Mouse (Mus musculus) MEL (cell line): ENCODE measurements at regions not wholly inside any gene's neighbourhood (a gene's known extent, or its start where the extent isn't known, plus 50 kb on each side); places are given as distances from the start of the nearest gene placed in this dataset.

Source experiments
- DNase-seq: peaks from one replicate; pipeline ENCODE4 v3.0.0; 2011; ENCODE audit warnings: low read depth, low spot score
- H3K27ac ChIP-seq: 2 replicates; pipeline ENCODE4 v1.5.1; 2012; ENCODE audit warnings: low read depth, mild to moderate bottlenecking, control low read depth, low read length, moderate library complexity; ENCODE audit not compliant: control insufficient read depth
- H3K27me3 ChIP-seq, 2 experiments: fragments of 150-350 bp in 1 of 2; sonication (generic) in 1 of 2; 2 replicates each; pipeline ENCODE4 v1.6.1; 2012; ENCODE audit warnings: low read length in 2 of 2, mild to moderate bottlenecking in 2 of 2, improper control_type of control experiment in 1 of 2, moderate library complexity in 1 of 2; ENCODE audit not compliant: insufficient read depth in 2 of 2, control insufficient read depth in 1 of 2
- H3K36me3 ChIP-seq, 2 experiments: 2 replicates each; pipeline ENCODE4 v1.6.1; 2012 to 2014; ENCODE audit warnings: low read length in 2 of 2, improper control_type of control experiment in 1 of 2, inconsistent platforms in 1 of 2, mild to moderate bottlenecking in 1 of 2; ENCODE audit not compliant: insufficient read depth in 2 of 2, control insufficient read depth in 1 of 2
- H3K4me1 ChIP-seq, 2 experiments: fragments of 150-350 bp in 1 of 2; sonication (generic) in 1 of 2; 2 replicates each; pipeline ENCODE4 v1.6.1; 2012; ENCODE audit warnings: low read length in 2 of 2, improper control_type of control experiment in 1 of 2, mild to moderate bottlenecking in 1 of 2; ENCODE audit not compliant: insufficient read depth in 2 of 2, control insufficient read depth in 1 of 2
- H3K4me3 ChIP-seq, 2 experiments: fragments of 150-350 bp in 1 of 2; sonication (generic) in 1 of 2; 2 replicates each; pipeline ENCODE4 v1.5.1; 2012; ENCODE audit warnings: low read depth in 2 of 2, low read length in 2 of 2, mild to moderate bottlenecking in 2 of 2, moderate library complexity in 2 of 2, control low read depth in 1 of 2, improper control_type of control experiment in 1 of 2; ENCODE audit not compliant: control insufficient read depth in 1 of 2, insufficient read depth in 1 of 2
- H3K79me2 ChIP-seq: 2 replicates; pipeline ENCODE4 v1.6.1; 2012; ENCODE audit warnings: mild to moderate bottlenecking, low read length, moderate library complexity; ENCODE audit not compliant: control insufficient read depth, poor library complexity, insufficient read depth
- H3K9ac ChIP-seq: 2 replicates; pipeline ENCODE4 v1.6.1; 2012; ENCODE audit warnings: low read depth, mild to moderate bottlenecking, control low read depth, low read length, moderate library complexity; ENCODE audit not compliant: control insufficient read depth, poor library complexity, severe bottlenecking
- H3K9me3 ChIP-seq: fragments of 150-350 bp; sonication (generic); replicated peaks from 2 replicates; pipeline ENCODE4 v1.6.1; 2012; ENCODE audit warnings: mild to moderate bottlenecking, low read length, improper control_type of control experiment, moderate library complexity; ENCODE audit not compliant: insufficient read depth
- CHD1 ChIP-seq: IDR thresholded peaks from 2 replicates; pipeline ENCODE4 v1.6.1; 2012; ENCODE audit warnings: low read depth, mild to moderate bottlenecking, inconsistent platforms, low read length, improper control_type of control experiment
- E2F4 ChIP-seq: IDR thresholded peaks from 2 replicates; pipeline ENCODE4 v1.6.1; 2011; ENCODE audit warnings: low read depth, low read length, improper control_type of control experiment, borderline replicate concordance
- ELF1 ChIP-seq: IDR thresholded peaks from 2 replicates; pipeline ENCODE4 v1.6.1; 2014; ENCODE audit warnings: low read depth, mild to moderate bottlenecking, inconsistent platforms, low read length, improper control_type of control experiment, moderate library complexity
- EP300 ChIP-seq, 2 experiments: IDR thresholded peaks; 2 replicates each; pipeline ENCODE4 v1.6.1; 2011; ENCODE audit warnings: improper control_type of control experiment in 2 of 2, low read length in 2 of 2, low read depth in 1 of 2, mild to moderate bottlenecking in 1 of 2
- HCFC1 ChIP-seq: IDR thresholded peaks from 2 replicates; pipeline ENCODE4 v1.6.1; 2012; ENCODE audit warnings: low read depth, mild to moderate bottlenecking, inconsistent platforms, low read length, improper control_type of control experiment, moderate library complexity
- JUND ChIP-seq: IDR thresholded peaks from 2 replicates; pipeline ENCODE4 v1.6.1; 2011; ENCODE audit warnings: low read depth, mild to moderate bottlenecking, improper control_type of control experiment, low read length
- MAFK ChIP-seq: IDR thresholded peaks from 2 replicates; pipeline ENCODE4 v1.6.1; 2011; ENCODE audit warnings: low read depth, mild to moderate bottlenecking, low read length, improper control_type of control experiment, borderline replicate concordance
- MEF2A ChIP-seq: IDR thresholded peaks from 2 replicates; pipeline ENCODE4 v1.6.1; 2014; ENCODE audit warnings: low read depth, mild to moderate bottlenecking, inconsistent platforms, low read length, improper control_type of control experiment; ENCODE audit not compliant: poor library complexity, insufficient replicate concordance, severe bottlenecking; ENCODE audit errors: extremely low read depth
- MXI1 ChIP-seq: IDR thresholded peaks from 2 replicates; pipeline ENCODE4 v1.6.1; 2011; ENCODE audit warnings: mild to moderate bottlenecking, low read depth, low read length, improper control_type of control experiment
- MYB ChIP-seq: IDR thresholded peaks from 2 replicates; pipeline ENCODE4 v1.6.1; 2011; ENCODE audit warnings: mild to moderate bottlenecking, low read depth, low read length, improper control_type of control experiment
- NELFE ChIP-seq: IDR thresholded peaks from 2 replicates; pipeline ENCODE4 v1.6.1; 2011; ENCODE audit warnings: low read depth, low read length, improper control_type of control experiment
- NRF1 ChIP-seq: IDR thresholded peaks from 2 replicates; pipeline ENCODE4 v1.6.1; 2014; ENCODE audit warnings: low read depth, mild to moderate bottlenecking, inconsistent platforms, low read length, improper control_type of control experiment, moderate library complexity; ENCODE audit not compliant: poor library complexity, insufficient read depth, severe bottlenecking
- POLR2AphosphoS2 ChIP-seq: IDR thresholded peaks from 2 replicates; pipeline ENCODE4 v1.6.1; 2011; ENCODE audit warnings: low read length, improper control_type of control experiment
- RAD21 ChIP-seq: IDR thresholded peaks from 2 replicates; pipeline ENCODE4 v1.6.1; 2011; ENCODE audit warnings: mild to moderate bottlenecking, low read depth, low read length, improper control_type of control experiment
- RCOR1 ChIP-seq: IDR thresholded peaks from 2 replicates; pipeline ENCODE4 v1.6.1; 2012; ENCODE audit warnings: low read depth, mild to moderate bottlenecking, inconsistent platforms, low read length, improper control_type of control experiment
- TBP ChIP-seq: IDR thresholded peaks from 2 replicates; pipeline ENCODE4 v1.8.0; 2011; ENCODE audit warnings: low read depth, low read length, improper control_type of control experiment
- UBTF ChIP-seq: IDR thresholded peaks from 2 replicates; pipeline ENCODE4 v1.6.1; 2012; ENCODE audit warnings: low read depth, mild to moderate bottlenecking, inconsistent platforms, low read length, improper control_type of control experiment, moderate library complexity, borderline replicate concordance; ENCODE audit not compliant: insufficient read depth
- ZC3H11A ChIP-seq: IDR thresholded peaks from 2 replicates; pipeline ENCODE4 v1.6.1; 2012; ENCODE audit warnings: low read depth, mild to moderate bottlenecking, inconsistent platforms, low read length, improper control_type of control experiment
- ZKSCAN1 ChIP-seq: IDR thresholded peaks from 2 replicates; pipeline ENCODE4 v1.6.1; 2012; ENCODE audit warnings: low read depth, mild to moderate bottlenecking, inconsistent platforms, low read length, improper control_type of control experiment, moderate library complexity
- ZMIZ1 ChIP-seq: IDR thresholded peaks from 2 replicates; pipeline ENCODE4 v1.6.1; 2012; ENCODE audit warnings: low read depth, mild to moderate bottlenecking, inconsistent platforms, low read length, improper control_type of control experiment, moderate library complexity
- ZNF384 ChIP-seq: IDR thresholded peaks from 2 replicates; pipeline ENCODE4 v1.6.1; 2012; ENCODE audit warnings: low read depth, mild to moderate bottlenecking, inconsistent platforms, low read length, improper control_type of control experiment

DNA sequence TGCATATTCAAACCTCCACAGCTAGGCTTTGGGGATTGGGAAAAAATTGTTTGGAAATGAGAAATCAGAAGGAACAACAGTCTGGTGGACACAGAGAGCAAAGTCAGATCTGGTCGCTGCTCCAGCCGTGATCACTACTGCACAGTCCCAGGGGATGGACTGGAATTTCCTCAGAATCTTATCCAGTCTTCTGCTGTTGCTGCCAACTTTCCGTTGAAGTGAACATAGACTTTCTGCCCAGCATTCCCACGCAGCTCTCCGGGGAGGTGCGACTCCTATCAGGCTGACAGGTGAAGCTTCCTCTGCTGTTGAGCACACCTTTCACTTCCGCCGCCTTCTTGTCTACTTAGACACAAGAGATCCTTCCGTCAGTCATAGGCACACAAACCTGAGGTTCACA is 234.7 kb upstream of the Hes1 start:
- H3K27me3 ChIP-seq = no peaks in the 10 kb centered on the region
- no peak for DNase-seq
- peaks cover 4 to 8% of the 10 kb centered on the region in 2 experiments; a peak in 2 of 4 replicates for H3K4me1 ChIP-seq
- no peak overlapping the region for H3K27ac ChIP-seq
- H3K9me3 ChIP-seq = no peaks in the 10 kb centered on the region
- peaks cover 4% of the 10 kb centered on the region; the same call in 1 of the 2 replicates for H3K79me2 ChIP-seq
- peaks cover 4 to 7% of the 10 kb centered on the region in 2 experiments for H3K36me3 ChIP-seq
- H3K4me3 ChIP-seq = no peak overlapping the region
- TF ChIP-seq NELFE (no peak), CHD1 (no peak), ZMIZ1 (no peak), E2F4 (no peak), JUND (no peak), POLR2AphosphoS2 (no peak), HCFC1 (no peak), ELF1 (no peak), ZKSCAN1 (no peak), TBP (no peak), MEF2A (no peak), UBTF (no peak), MAFK (no peak), NRF1 (no peak), RAD21 (no peak), EP300 (IDR thresholded peaks at IDR 0.05; ENCODE audit: low read depth in 1 of 2, low read length in 2 of 2) (no peak), RCOR1 (no peak), ZNF384 (no peak), ZC3H11A (no peak)
- TF ChIP-seq, all 39 proteins: peak for 0
- no peak overlapping the region for H3K9ac ChIP-seq

DNA sequence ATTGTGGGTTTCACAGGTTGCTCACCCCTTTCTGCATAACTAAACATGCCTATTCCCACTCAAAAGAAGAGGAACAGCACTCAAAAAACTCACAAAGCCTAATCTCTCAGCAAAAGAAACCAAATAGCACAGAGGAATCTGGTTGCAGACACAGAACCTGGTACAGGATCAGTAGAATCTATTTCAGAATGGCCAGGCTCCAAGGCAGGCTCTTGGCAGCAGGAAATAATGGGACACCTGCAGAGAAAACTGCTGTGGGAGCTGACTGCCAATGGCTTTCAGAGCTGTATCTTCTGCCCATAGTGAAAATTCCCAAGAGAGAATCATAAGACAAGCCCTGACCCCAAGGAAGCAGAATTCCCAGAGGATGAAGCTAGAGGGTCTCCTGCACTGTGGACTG is 234.1 kb upstream of the Hes1 start:
- H3K4me3 ChIP-seq = no peak overlapping the region

More for the DNA sequence above, 234.1 kb upstream of the Hes1 start:
- Histone ChIP-seq H3K79me2 (peaks cover 5% of the 10 kb centered on the region; the same call in 1 of the 2 replicates), H3K9ac (no peak overlapping the region), H3K4me1 (peaks cover 4 to 11% of the 10 kb centered on the region in 2 experiments; a peak in 3 of 4 replicates), H3K27me3 (no peaks in the 10 kb centered on the region), H3K27ac (no peak overlapping the region), H3K36me3 (peaks cover 4 to 9% of the 10 kb centered on the region in 2 experiments), H3K9me3 (no peaks in the 10 kb centered on the region)
- no peak for TF ChIP-seq MXI1
- TF ChIP-seq RAD21 = no peak
- TF ChIP-seq ELF1 = no peak
- no peak for TF ChIP-seq MYB
- no peak for DNase-seq
